Mouse (Mus musculus): Measurements from ENCODE around the gene Gm4869. TPM values are rescaled to one million over a fixed set of nuclear protein-coding genes. Genes with fewer than 3 reads are reported as not detected.

The Gm4869 gene
- polyA plus RNA-seq, 1 experiment from 2014 or later = not detected

- Histone ChIP-seq H3K27ac (ENCODE audit: low read depth, low read length) (no peak overlapping the region), H3K36me3 (ENCODE audit: control insufficient read depth, insufficient read depth, low read length) (no peaks in the 10 kb centered on the region), H3K9me3 (ENCODE audit: control insufficient read depth, low read length) (no peaks in the 10 kb centered on the region), H3K4me2 (ENCODE audit: low read length) (no peak overlapping the region), H3K27me3 (replicated peaks; ENCODE audit: control insufficient read depth, insufficient read depth, low read length) (no peaks in the 10 kb centered on the region), H3K9ac (ENCODE audit: low read depth, low read length) (no peak overlapping the region), H3K4me3 (ENCODE audit: low read length) (no peak overlapping the region), H3K4me1 (ENCODE audit: control insufficient read depth, insufficient read depth, low read depth, low read length) (peaks cover 17% of the 10 kb centered on the region)
- WGBS = 76% methylated on average over 8 of the region's 8 CpGs
- no peak for ATAC-seq
Measured at GRCm38 (mm10) chr5:140513921-140514320, 68.5 kb downstream of the Gm4869 start.

GRCm38 (mm10) chr5:140514799-140515486, 69.5 kb downstream of the Gm4869 start:
- H3K4me1 ChIP-seq (ENCODE audit: control insufficient read depth, insufficient read depth, low read depth, low read length) = peaks cover 8% of the 10 kb centered on the region
- H3K27ac ChIP-seq (ENCODE audit: low read depth, low read length) = no peak overlapping the region; the same call in 1 of the 2 replicates
- no peak overlapping the region for H3K4me3 ChIP-seq (ENCODE audit: low read length)
- H3K4me2 ChIP-seq (ENCODE audit: low read length) = no peak overlapping the region
- H3K27me3 ChIP-seq (replicated peaks; ENCODE audit: control insufficient read depth, insufficient read depth, low read length) = no peaks in the 10 kb centered on the region
- H3K9ac ChIP-seq (ENCODE audit: low read depth, low read length) = no peak overlapping the region
- no peaks in the 10 kb centered on the region for H3K9me3 ChIP-seq (ENCODE audit: control insufficient read depth, low read length)
- WGBS = 46% methylated on average over 7 of the region's 7 CpGs
- H3K36me3 ChIP-seq (ENCODE audit: control insufficient read depth, insufficient read depth, low read length) = no peaks in the 10 kb centered on the region
- no peak for ATAC-seq

GRCm38 (mm10) chr5:140517159-140517920, 71.9 kb downstream of the Gm4869 start:
- no peak overlapping the region for H3K27ac ChIP-seq (ENCODE audit: low read depth, low read length)
- no peaks in the 10 kb centered on the region for H3K27me3 ChIP-seq (replicated peaks; ENCODE audit: control insufficient read depth, insufficient read depth, low read length)
- ATAC-seq = no peak
- H3K4me3 ChIP-seq (ENCODE audit: low read length) = no peak overlapping the region
- no peaks in the 10 kb centered on the region for H3K36me3 ChIP-seq (ENCODE audit: control insufficient read depth, insufficient read depth, low read length)
- no peaks in the 10 kb centered on the region for H3K4me1 ChIP-seq (ENCODE audit: control insufficient read depth, insufficient read depth, low read depth, low read length)
- no peaks in the 10 kb centered on the region for H3K9me3 ChIP-seq (ENCODE audit: control insufficient read depth, low read length)
- no peak overlapping the region for H3K9ac ChIP-seq (ENCODE audit: low read depth, low read length)
- 90% methylated on average over 21 of the region's 21 CpGs for WGBS
- H3K4me2 ChIP-seq (ENCODE audit: low read length) = no peak overlapping the region

GRCm38 (mm10) chr5:140517921-140518230, 72.4 kb downstream of the Gm4869 start:
- Histone ChIP-seq H3K4me1 (ENCODE audit: control insufficient read depth, insufficient read depth, low read depth, low read length) (no peaks in the 10 kb centered on the region), H3K9me3 (ENCODE audit: control insufficient read depth, low read length) (no peaks in the 10 kb centered on the region), H3K27ac (ENCODE audit: low read depth, low read length) (no peak overlapping the region), H3K4me2 (ENCODE audit: low read length) (no peak overlapping the region), H3K4me3 (ENCODE audit: low read length) (no peak overlapping the region), H3K9ac (ENCODE audit: low read depth, low read length) (no peak overlapping the region), H3K27me3 (replicated peaks; ENCODE audit: control insufficient read depth, insufficient read depth, low read length) (no peaks in the 10 kb centered on the region), H3K36me3 (ENCODE audit: control insufficient read depth, insufficient read depth, low read length) (no peaks in the 10 kb centered on the region)
- no peak for ATAC-seq
- 80% methylated on average over 4 of the region's 4 CpGs for WGBS

- Histone ChIP-seq H3K27me3 (replicated peaks; ENCODE audit: control insufficient read depth, insufficient read depth, low read length) (no peaks in the 10 kb centered on the region), H3K27ac (ENCODE audit: low read depth, low read length) (no peak overlapping the region), H3K4me3 (ENCODE audit: low read length) (no peak overlapping the region), H3K4me1 (ENCODE audit: control insufficient read depth, insufficient read depth, low read depth, low read length) (no peaks in the 10 kb centered on the region), H3K9me3 (ENCODE audit: control insufficient read depth, low read length) (peaks cover 11% of the 10 kb centered on the region; the same call in 1 of the 2 replicates), H3K4me2 (ENCODE audit: low read length) (no peak overlapping the region), H3K9ac (ENCODE audit: low read depth, low read length) (no peak overlapping the region), H3K36me3 (ENCODE audit: control insufficient read depth, insufficient read depth, low read length) (peaks cover 17% of the 10 kb centered on the region)
- 93% methylated on average over 1 of the region's 1 CpGs for WGBS
- ATAC-seq = no peak
Measured at GRCm38 (mm10) chr5:140521196-140521595, 75.8 kb downstream of the Gm4869 start.

GRCm38 (mm10) chr5:140526754-140527153, 81.3 kb downstream of the Gm4869 start:
- Histone ChIP-seq H3K36me3 (ENCODE audit: control insufficient read depth, insufficient read depth, low read length) (peaks cover 21% of the 10 kb centered on the region), H3K9ac (ENCODE audit: low read depth, low read length) (no peak overlapping the region), H3K27ac (ENCODE audit: low read depth, low read length) (no peak overlapping the region), H3K4me2 (ENCODE audit: low read length) (no peak overlapping the region), H3K4me3 (ENCODE audit: low read length) (no peak overlapping the region), H3K4me1 (ENCODE audit: control insufficient read depth, insufficient read depth, low read depth, low read length) (no peaks in the 10 kb centered on the region), H3K9me3 (ENCODE audit: control insufficient read depth, low read length) (peaks cover 13% of the 10 kb centered on the region; the same call in 1 of the 2 replicates), H3K27me3 (replicated peaks; ENCODE audit: control insufficient read depth, insufficient read depth, low read length) (no peaks in the 10 kb centered on the region)
- ATAC-seq = no peak
- WGBS = 62% methylated on average over 2 of the region's 2 CpGs

- H3K27me3 ChIP-seq (replicated peaks; ENCODE audit: control insufficient read depth, insufficient read depth, low read length) = no peaks in the 10 kb centered on the region
- H3K4me3 ChIP-seq (ENCODE audit: low read length) = no peak overlapping the region
- no peak overlapping the region for H3K4me2 ChIP-seq (ENCODE audit: low read length)
- H3K4me1 ChIP-seq (ENCODE audit: control insufficient read depth, insufficient read depth, low read depth, low read length) = peaks cover 3% of the 10 kb centered on the region
- 76% methylated on average over 13 of the region's 13 CpGs for WGBS
- no peak overlapping the region for H3K27ac ChIP-seq (ENCODE audit: low read depth, low read length)
- ATAC-seq = no peak
- H3K9me3 ChIP-seq (ENCODE audit: control insufficient read depth, low read length) = no peaks in the 10 kb centered on the region
- no peaks in the 10 kb centered on the region for H3K36me3 ChIP-seq (ENCODE audit: control insufficient read depth, insufficient read depth, low read length)
- H3K9ac ChIP-seq (ENCODE audit: low read depth, low read length) = no peak overlapping the region
Measured at GRCm38 (mm10) chr5:140538111-140538683, 92.8 kb downstream of the Gm4869 start.

GRCm38 (mm10) chr5:140540106-140540505, 94.7 kb downstream of the Gm4869 start:
- no peaks in the 10 kb centered on the region for H3K27me3 ChIP-seq (replicated peaks; ENCODE audit: control insufficient read depth, insufficient read depth, low read length)
- peaks cover 3% of the 10 kb centered on the region for H3K4me1 ChIP-seq (ENCODE audit: control insufficient read depth, insufficient read depth, low read depth, low read length)
- ATAC-seq = no peak
- H3K4me2 ChIP-seq (ENCODE audit: low read length) = no peak overlapping the region
- H3K36me3 ChIP-seq (ENCODE audit: control insufficient read depth, insufficient read depth, low read length) = no peaks in the 10 kb centered on the region
- H3K27ac ChIP-seq (ENCODE audit: low read depth, low read length) = no peak overlapping the region
- 13% methylated on average over 8 of the region's 8 CpGs for WGBS
- H3K9ac ChIP-seq (ENCODE audit: low read depth, low read length) = no peak overlapping the region
- no peaks in the 10 kb centered on the region for H3K9me3 ChIP-seq (ENCODE audit: control insufficient read depth, low read length)
- no peak overlapping the region for H3K4me3 ChIP-seq (ENCODE audit: low read length)

- no peak overlapping the region for H3K9ac ChIP-seq (ENCODE audit: low read depth, low read length)
- H3K4me3 ChIP-seq (ENCODE audit: low read length) = no peak overlapping the region
- no peak overlapping the region for H3K4me2 ChIP-seq (ENCODE audit: low read length)
- no peaks in the 10 kb centered on the region for H3K9me3 ChIP-seq (ENCODE audit: control insufficient read depth, low read length)
- 43% methylated on average over 9 of the region's 9 CpGs for WGBS
- peak; percentile 95 for ATAC-seq
- H3K27me3 ChIP-seq (replicated peaks; ENCODE audit: control insufficient read depth, insufficient read depth, low read length) = no peaks in the 10 kb centered on the region
- H3K4me1 ChIP-seq (ENCODE audit: control insufficient read depth, insufficient read depth, low read depth, low read length) = peaks cover 3% of the 10 kb centered on the region
- peak overlapping the region; percentile 5; the same call in 1 of the 2 replicates for H3K27ac ChIP-seq (ENCODE audit: low read depth, low read length)
- no peaks in the 10 kb centered on the region for H3K36me3 ChIP-seq (ENCODE audit: control insufficient read depth, insufficient read depth, low read length)
Measured at GRCm38 (mm10) chr5:140542811-140543575, 97.5 kb downstream of the Gm4869 start.

Data from hindbrain, embryonic 16.5 days (tissue).